Mouse (Mus musculus): ENCODE data around the gene Mia2.

GRCm38 (mm10) chr12:59130249-59130648, 34.6 kb downstream of the Mia2 start:
- TF ChIP-seq CTCF (IDR thresholded peaks at IDR 0.05; ENCODE audit: low read depth, low read length) (no peak), POLR2A (IDR thresholded peaks at IDR 0.05; ENCODE audit: insufficient read depth, low read length) (no peak)

All from ES-Bruce4 (cell line).